Mouse (Mus musculus) intestine, postnatal 0 days (tissue): ENCODE measurements around the gene Plpp4. TPM values are rescaled to one million over a fixed set of nuclear protein-coding genes. Genes with fewer than 3 reads are reported as not detected.

Source experiments
- ATAC-seq: fragments of 200-750 bp; cut with Nextera tagmentation; 2 replicates; pipeline ENCODE4 v1.8.0; 2017; ENCODE audit warnings: mild to moderate bottlenecking, moderate TSS enrichment, moderate library complexity
- H3K27ac ChIP-seq: fragments of 300-500 bp; sonication (generic); 2 replicates; pipeline ENCODE4 v1.5.1; 2014; ENCODE audit warnings: mild to moderate bottlenecking, low read depth, low read length, moderate library complexity
- H3K27me3 ChIP-seq: fragments of 300-500 bp; sonication (generic); replicated peaks from 2 replicates; pipeline ENCODE4 v1.6.1; 2014; ENCODE audit warnings: low read length, mixed read lengths; ENCODE audit not compliant: control insufficient read depth, insufficient read depth
- H3K36me3 ChIP-seq: fragments of 300-500 bp; sonication (generic); 2 replicates; pipeline ENCODE4 v1.6.1; 2014; ENCODE audit warnings: mild to moderate bottlenecking, moderate library complexity; ENCODE audit not compliant: control insufficient read depth, insufficient read depth
- H3K4me1 ChIP-seq: fragments of 300-500 bp; sonication (generic); replicated peaks from 2 replicates; pipeline ENCODE4 v1.6.1; 2014; ENCODE audit warnings: antibody characterized with exemption, low read length, mixed read lengths; ENCODE audit not compliant: control insufficient read depth, insufficient read depth
- H3K4me2 ChIP-seq: fragments of 300-500 bp; sonication (generic); replicated peaks from 2 replicates; pipeline ENCODE4 v1.6.1; 2014; ENCODE audit warnings: low read depth, mild to moderate bottlenecking, moderate library complexity
- H3K4me3 ChIP-seq: fragments of 300-500 bp; sonication (generic); 2 replicates; pipeline ENCODE4 v1.5.1; 2014; ENCODE audit warnings: low read depth, low read length
- H3K9ac ChIP-seq: fragments of 300-500 bp; sonication (generic); 2 replicates; pipeline ENCODE4 v1.6.1; 2014; ENCODE audit warnings: mild to moderate bottlenecking, low read depth, low read length
- H3K9me3 ChIP-seq: fragments of 300-500 bp; sonication (generic); 2 replicates; pipeline ENCODE4 v1.6.1; 2016; ENCODE audit warnings: mixed run types; ENCODE audit not compliant: control insufficient read depth
- CTCF ChIP-seq: sonication (generic); IDR thresholded peaks from 2 replicates; pipeline ENCODE4 v1.5.1; 2016; ENCODE audit warnings: low read depth, mild to moderate bottlenecking, control low read depth, antibody characterized with exemption, moderate library complexity
- WGBS: fragments of 180-500 bp; shearing (Covaris S2); extraction: QIAGEN DNeasy Blood & Tissue Kit; methylation state at CpG from one replicate; pipeline ENCODE4 v1.1.7; 2014; 5-methylcytosine and 5-hydroxymethylcytosine counted together
- polyA plus RNA-seq: library from polyadenylated mRNA; unstranded; fragments of >200 nt; fragmentation: Nextera tagmentation; extraction: Ambion mirVana; gene quantifications from 2 replicates; pipeline ENCODE4 v1.2.1, GENCODE M21; 2015

Plpp4 gene
- polyA plus RNA-seq, 1 experiment from 2014 or later, result 0.21 TPM

DNA sequence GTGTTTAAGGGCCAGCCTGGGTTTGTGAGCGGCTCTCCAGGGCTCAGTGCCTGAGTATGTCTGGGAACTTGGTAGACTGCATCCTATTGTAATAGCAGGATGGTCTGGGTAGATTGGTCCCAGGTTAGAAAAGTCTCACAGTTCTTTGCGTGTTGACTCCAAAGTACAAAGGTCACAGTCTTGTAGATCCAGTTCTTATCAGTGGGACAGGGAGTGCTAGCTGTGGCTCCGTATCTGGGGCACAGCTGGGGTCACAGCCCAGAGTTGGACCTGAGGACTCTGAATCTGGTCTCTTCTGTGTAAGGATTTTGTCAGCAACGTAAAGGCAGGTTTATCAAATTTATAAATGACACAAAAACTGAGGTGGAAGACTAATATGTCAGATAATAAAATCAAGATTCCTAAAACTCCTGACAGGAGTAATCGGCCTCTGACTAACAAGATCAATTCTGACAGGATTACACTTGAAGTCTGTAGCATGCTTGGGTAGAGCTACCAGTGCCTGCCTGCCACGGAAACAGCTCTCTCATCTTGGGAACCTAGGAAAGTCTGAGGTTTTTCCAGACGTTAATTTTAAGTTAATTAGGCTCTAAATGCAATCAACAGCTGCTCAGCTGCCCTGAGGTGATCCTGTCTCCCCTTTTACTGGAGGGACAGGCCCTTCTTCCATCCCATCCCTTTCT, 28.5 kb downstream of the Plpp4 start:
- TF ChIP-seq CTCF, result no peak
- 27% methylated on average over 7 of the region's 7 CpGs for WGBS
- no peak overlapping the region for H3K4me3 ChIP-seq
- H3K27me3 ChIP-seq, result no peaks in the 10 kb centered on the region
- H3K9ac ChIP-seq, result no peak overlapping the region
- no peak overlapping the region for H3K4me2 ChIP-seq
- H3K36me3 ChIP-seq, result no peaks in the 10 kb centered on the region
- H3K9me3 ChIP-seq, result no peaks in the 10 kb centered on the region
- peak overlapping the region; percentile 92 for H3K27ac ChIP-seq
- peak; percentile 97 for ATAC-seq
- peaks cover 7% of the 10 kb centered on the region for H3K4me1 ChIP-seq

DNA sequence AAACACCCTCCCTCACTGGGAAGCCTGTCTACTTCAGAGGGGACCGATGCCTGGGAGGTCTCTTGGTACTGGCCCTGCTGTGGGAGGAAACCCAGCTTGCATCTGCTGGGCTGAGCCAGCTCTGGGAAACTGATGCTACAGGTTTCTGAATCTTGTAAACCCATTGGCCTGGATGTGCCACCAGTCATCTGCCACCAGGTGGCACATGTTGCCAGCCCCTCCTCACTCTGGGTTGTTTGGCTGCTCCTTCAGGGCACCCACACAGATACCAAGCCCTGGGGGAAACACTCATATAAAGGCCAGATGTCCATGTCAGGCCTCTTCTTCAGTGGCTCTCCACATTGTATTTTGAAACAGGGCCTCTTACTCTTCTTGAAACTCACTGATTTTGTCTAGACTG, 36.4 kb downstream of the Plpp4 start:
- H3K36me3 ChIP-seq, result no peaks in the 10 kb centered on the region
- H3K27me3 ChIP-seq, result no peaks in the 10 kb centered on the region
- ATAC-seq, result no peak
- H3K9me3 ChIP-seq, result no peaks in the 10 kb centered on the region
- 100% methylated on average over 1 of the region's 1 CpGs for WGBS
- no peak overlapping the region for H3K27ac ChIP-seq
- H3K4me2 ChIP-seq, result no peak overlapping the region
- no peak overlapping the region for H3K9ac ChIP-seq
- no peak overlapping the region for H3K4me3 ChIP-seq
- no peaks in the 10 kb centered on the region for H3K4me1 ChIP-seq
- peak; percentile 73 for TF ChIP-seq CTCF

- no peak for TF ChIP-seq CTCF
- ATAC-seq, result no peak
- H3K4me3 ChIP-seq, result no peak overlapping the region
Measured at GRCm38 (mm10) chr7:129301622-129302021, 44.8 kb downstream of the Plpp4 start.

GRCm38 (mm10) chr7:129303356-129303755, 46.5 kb downstream of the Plpp4 start:
- Histone ChIP-seq H3K27me3 (no peaks in the 10 kb centered on the region), H3K9ac (no peak overlapping the region), H3K27ac (no peak overlapping the region), H3K9me3 (no peaks in the 10 kb centered on the region), H3K4me2 (no peak overlapping the region), H3K4me3 (no peak overlapping the region), H3K36me3 (no peaks in the 10 kb centered on the region), H3K4me1 (no peaks in the 10 kb centered on the region)
- TF ChIP-seq CTCF, result no peak
- no peak for ATAC-seq
- 64% methylated on average over 4 of the region's 4 CpGs for WGBS

More at GRCm38 (mm10) chr7:129301622-129302021, 44.8 kb downstream of the Plpp4 start:
- no peaks in the 10 kb centered on the region for H3K36me3 ChIP-seq
- no peak overlapping the region for H3K27ac ChIP-seq
- H3K27me3 ChIP-seq, result no peaks in the 10 kb centered on the region
- WGBS, result 89% methylated on average over 5 of the region's 5 CpGs
- no peaks in the 10 kb centered on the region for H3K9me3 ChIP-seq
- H3K4me1 ChIP-seq, result no peaks in the 10 kb centered on the region
- no peak overlapping the region for H3K4me2 ChIP-seq
- H3K9ac ChIP-seq, result no peak overlapping the region

- Histone ChIP-seq H3K27me3 (no peaks in the 10 kb centered on the region), H3K9me3 (no peaks in the 10 kb centered on the region), H3K4me2 (peak overlapping the region; percentile 30), H3K4me1 (no peaks in the 10 kb centered on the region), H3K36me3 (no peaks in the 10 kb centered on the region), H3K4me3 (no peak overlapping the region), H3K9ac (no peak overlapping the region), H3K27ac (no peak overlapping the region)
- peak; percentile 84 for TF ChIP-seq CTCF
- peak; percentile 38; the same call in 1 of the 2 replicates for ATAC-seq
- WGBS, result 33% methylated on average over 13 of the region's 13 CpGs
Measured at GRCm38 (mm10) chr7:129307042-129307825, 50.4 kb downstream of the Plpp4 start.

DNA sequence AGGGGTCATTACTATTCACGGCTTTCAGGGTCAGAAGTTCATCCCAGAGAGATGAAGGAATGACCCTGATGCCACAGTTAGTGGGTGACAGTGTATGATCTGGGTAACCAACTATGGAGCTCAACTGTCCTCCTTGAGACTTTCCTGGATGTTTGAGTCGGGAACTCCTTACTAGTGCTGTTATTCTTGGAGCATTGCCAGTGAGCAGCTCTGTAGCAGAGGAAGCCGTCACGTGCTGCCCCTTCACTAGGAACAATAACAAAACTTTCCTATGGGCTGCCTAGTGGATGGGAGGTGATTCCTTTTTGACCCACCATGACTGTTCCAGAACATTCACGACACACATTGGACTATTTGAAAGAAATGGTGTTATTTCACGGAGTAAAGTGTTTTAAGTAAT, 51.8 kb downstream of the Plpp4 start:
- Histone ChIP-seq H3K4me3 (no peak overlapping the region), H3K36me3 (no peaks in the 10 kb centered on the region), H3K27me3 (no peaks in the 10 kb centered on the region), H3K9ac (no peak overlapping the region), H3K9me3 (no peaks in the 10 kb centered on the region), H3K27ac (no peak overlapping the region), H3K4me1 (no peaks in the 10 kb centered on the region), H3K4me2 (no peak overlapping the region)
- TF ChIP-seq CTCF, result no peak
- WGBS, result 52% methylated on average over 6 of the region's 6 CpGs
- ATAC-seq, result no peak
